Mouse (Mus musculus) liver, postnatal 0 days (tissue): ENCODE data around the gene Fam129a. TPM values are rescaled to one million over a fixed set of nuclear protein-coding genes. Genes with fewer than 3 reads are reported as not detected.

ENCODE experiments used
- ATAC-seq: fragments of 200-750 bp; cut with Nextera tagmentation; 2 replicates; pipeline ENCODE4 v1.8.0; 2017; ENCODE audit warnings: mild to moderate bottlenecking, moderate library complexity
- DNase-seq: peaks from one replicate; pipeline ENCODE4 v3.0.0-alpha.2; 2016
- H3K27ac ChIP-seq: fragments of 300-500 bp; sonication (generic); 2 replicates; pipeline ENCODE4 v1.5.1; 2014; ENCODE audit warnings: antibody characterized with exemption, moderate library complexity, mild to moderate bottlenecking, low read depth
- H3K27me3 ChIP-seq: fragments of 300-500 bp; sonication (generic); 2 replicates; pipeline ENCODE4 v1.6.1; 2014; ENCODE audit warnings: low read length, control low read depth, mixed read lengths; ENCODE audit not compliant: insufficient read depth
- H3K36me3 ChIP-seq: fragments of 300-500 bp; sonication (generic); replicated peaks from 2 replicates; pipeline ENCODE4 v1.6.1; 2014; ENCODE audit warnings: mild to moderate bottlenecking, control low read depth, low read length, moderate library complexity, mixed read lengths; ENCODE audit not compliant: insufficient read depth
- H3K4me1 ChIP-seq: fragments of 300-500 bp; sonication (generic); 2 replicates; pipeline ENCODE4 v1.6.1; 2014; ENCODE audit warnings: antibody characterized with exemption, mild to moderate bottlenecking, control low read depth; ENCODE audit not compliant: insufficient read depth
- H3K4me2 ChIP-seq: fragments of 300-500 bp; sonication (generic); 2 replicates; pipeline ENCODE4 v1.6.1; 2014; ENCODE audit warnings: low read depth, mild to moderate bottlenecking, low read length, moderate library complexity, mixed read lengths
- H3K4me3 ChIP-seq: fragments of 300-500 bp; sonication (generic); 2 replicates; pipeline ENCODE4 v1.5.1; 2014; ENCODE audit warnings: low read depth, low read length
- H3K9ac ChIP-seq: fragments of 300-500 bp; sonication (generic); replicated peaks from 2 replicates; pipeline ENCODE4 v1.6.1; 2014; ENCODE audit warnings: mild to moderate bottlenecking, moderate library complexity
- H3K9me3 ChIP-seq: fragments of 300-500 bp; sonication (generic); 2 replicates; pipeline ENCODE4 v1.6.1; 2016; ENCODE audit warnings: mild to moderate bottlenecking, control low read depth, low read length, mixed read lengths
- CTCF ChIP-seq: sonication (generic); IDR thresholded peaks from 2 replicates; pipeline ENCODE4 v1.5.1; 2016; ENCODE audit warnings: antibody characterized with exemption, low read depth
- EP300 ChIP-seq: IDR thresholded peaks from 2 replicates; pipeline ENCODE4 v1.6.1; 2016; ENCODE audit warnings: antibody characterized with exemption, low read depth, mild to moderate bottlenecking
- WGBS: fragments of 180-500 bp; shearing (Covaris S2); extraction: QIAGEN DNeasy Blood & Tissue Kit; methylation state at CpG from one replicate; pipeline ENCODE4 v1.1.7; 2014; ENCODE audit not compliant: insufficient replicate concordance; 5-methylcytosine and 5-hydroxymethylcytosine counted together
- polyA plus RNA-seq: library from polyadenylated mRNA; unstranded; fragments of >200 nt; fragmentation: Nextera tagmentation; extraction: Ambion mirVana; gene quantifications from 2 replicates; pipeline ENCODE4 v1.2.1, GENCODE M21; 2015

The Fam129a gene
- polyA plus RNA-seq, 1 experiment from 2014 or later = 11.5 TPM

GRCm38 (mm10) chr1:151752946-151753345, 182.0 kb downstream of the Fam129a start:
- H3K36me3 ChIP-seq = no peaks in the 10 kb centered on the region
- H3K4me1 ChIP-seq = peaks cover 26% of the 10 kb centered on the region
- no peak overlapping the region for H3K4me3 ChIP-seq
- no peak overlapping the region for H3K9ac ChIP-seq
- no peak for TF ChIP-seq CTCF
- 0 out of 2 replicates have a peak, but pooled peaks have one; percentile 10 for TF ChIP-seq EP300
- ATAC-seq = no peak
- no peaks in the 10 kb centered on the region for H3K27me3 ChIP-seq
- no peak overlapping the region for H3K4me2 ChIP-seq
- 57% methylated on average over 4 of the region's 4 CpGs for WGBS
- H3K27ac ChIP-seq = peak overlapping the region; percentile 56
- no peak for DNase-seq
- no peaks in the 10 kb centered on the region for H3K9me3 ChIP-seq

GRCm38 (mm10) chr1:151753374-151753929, 182.5 kb downstream of the Fam129a start:
- Histone ChIP-seq H3K4me2 (peak overlapping the region; percentile 75), H3K4me1 (peaks cover 29% of the 10 kb centered on the region), H3K27ac (peak overlapping the region; percentile 56), H3K4me3 (peak overlapping the region; percentile 86; the same call in 1 of the 2 replicates), H3K27me3 (no peaks in the 10 kb centered on the region), H3K9ac (peak overlapping the region; percentile 90; the same call in 1 of the 2 replicates), H3K36me3 (no peaks in the 10 kb centered on the region), H3K9me3 (no peaks in the 10 kb centered on the region)
- WGBS = 25% methylated on average over 8 of the region's 8 CpGs
- DNase-seq = no peak
- ATAC-seq = no peak
- TF ChIP-seq EP300 (no peak), CTCF (no peak)

- ATAC-seq = no peak
- Histone ChIP-seq H3K4me2 (peak overlapping the region; percentile 75), H3K9me3 (no peaks in the 10 kb centered on the region), H3K9ac (peak overlapping the region; percentile 90), H3K4me3 (peak overlapping the region; percentile 86), H3K27me3 (no peaks in the 10 kb centered on the region), H3K4me1 (peaks cover 29% of the 10 kb centered on the region), H3K27ac (peak overlapping the region; percentile 56), H3K36me3 (no peaks in the 10 kb centered on the region)
- peak; percentile 26 for DNase-seq
- TF ChIP-seq EP300 (no peak), CTCF (peak; percentile 34)
- WGBS = 13% methylated on average over 10 of the region's 10 CpGs
Observed at GRCm38 (mm10) chr1:151754028-151754489, 183.1 kb downstream of the Fam129a start.

- peaks cover 5% of the 10 kb centered on the region for H3K36me3 ChIP-seq
- peak within 1 kb of the TSS; percentile 87 for H3K27ac ChIP-seq
- H3K4me1 ChIP-seq = peaks cover 29% of the 10 kb centered on the region
- H3K4me3 ChIP-seq = peak within 1 kb of the TSS; percentile 86
- TF ChIP-seq EP300 (no peak), CTCF (no peak)
- peak within 1 kb of the TSS; percentile 95 for H3K4me2 ChIP-seq
- no peaks in the 10 kb centered on the region for H3K9me3 ChIP-seq
- peak within 1 kb of the TSS; percentile 90 for H3K9ac ChIP-seq
- WGBS = 2% methylated on average over 52 of the region's 64 CpGs
- H3K27me3 ChIP-seq = no peaks in the 10 kb centered on the region
- DNase-seq = peak; percentile 97
- ATAC-seq = peak; percentile 97
Observed at GRCm38 (mm10) chr1:151754881-151755659, 184.1 kb downstream of the Fam129a start, which contains the start of gene Edem3. Edem3 (plus strand) TSS chr1:151755371.

- Histone ChIP-seq H3K4me1 (peaks cover 29% of the 10 kb centered on the region), H3K9ac (peak overlapping the region; percentile 90), H3K4me2 (peak overlapping the region; percentile 95), H3K36me3 (peaks cover 9% of the 10 kb centered on the region), H3K27me3 (no peaks in the 10 kb centered on the region), H3K27ac (peak overlapping the region; percentile 87), H3K4me3 (peak overlapping the region; percentile 86), H3K9me3 (no peaks in the 10 kb centered on the region)
- DNase-seq (no peak), ATAC-seq (no peak)
- 0 out of 2 replicates have a peak, but pooled peaks have one; percentile 2 for TF ChIP-seq CTCF
- no peak for TF ChIP-seq EP300
- 4% methylated on average over 31 of the region's 36 CpGs for WGBS
Observed at GRCm38 (mm10) chr1:151755660-151756424, 184.9 kb downstream of the Fam129a start.

- Histone ChIP-seq H3K27me3 (no peaks in the 10 kb centered on the region), H3K4me3 (peak overlapping the region; percentile 86), H3K9ac (peak overlapping the region; percentile 90), H3K4me2 (peak overlapping the region; percentile 95), H3K27ac (peak overlapping the region; percentile 87; the same call in 1 of the 2 replicates), H3K36me3 (peaks cover 14% of the 10 kb centered on the region), H3K9me3 (no peaks in the 10 kb centered on the region), H3K4me1 (peaks cover 29% of the 10 kb centered on the region)
- no peak for ATAC-seq
- TF ChIP-seq EP300 = no peak
- TF ChIP-seq CTCF = no peak
- DNase-seq = no peak
- 19% methylated on average over 1 of the region's 1 CpGs for WGBS
Observed at GRCm38 (mm10) chr1:151756425-151756728, 185.4 kb downstream of the Fam129a start.
